In the genomic region with DNA sequence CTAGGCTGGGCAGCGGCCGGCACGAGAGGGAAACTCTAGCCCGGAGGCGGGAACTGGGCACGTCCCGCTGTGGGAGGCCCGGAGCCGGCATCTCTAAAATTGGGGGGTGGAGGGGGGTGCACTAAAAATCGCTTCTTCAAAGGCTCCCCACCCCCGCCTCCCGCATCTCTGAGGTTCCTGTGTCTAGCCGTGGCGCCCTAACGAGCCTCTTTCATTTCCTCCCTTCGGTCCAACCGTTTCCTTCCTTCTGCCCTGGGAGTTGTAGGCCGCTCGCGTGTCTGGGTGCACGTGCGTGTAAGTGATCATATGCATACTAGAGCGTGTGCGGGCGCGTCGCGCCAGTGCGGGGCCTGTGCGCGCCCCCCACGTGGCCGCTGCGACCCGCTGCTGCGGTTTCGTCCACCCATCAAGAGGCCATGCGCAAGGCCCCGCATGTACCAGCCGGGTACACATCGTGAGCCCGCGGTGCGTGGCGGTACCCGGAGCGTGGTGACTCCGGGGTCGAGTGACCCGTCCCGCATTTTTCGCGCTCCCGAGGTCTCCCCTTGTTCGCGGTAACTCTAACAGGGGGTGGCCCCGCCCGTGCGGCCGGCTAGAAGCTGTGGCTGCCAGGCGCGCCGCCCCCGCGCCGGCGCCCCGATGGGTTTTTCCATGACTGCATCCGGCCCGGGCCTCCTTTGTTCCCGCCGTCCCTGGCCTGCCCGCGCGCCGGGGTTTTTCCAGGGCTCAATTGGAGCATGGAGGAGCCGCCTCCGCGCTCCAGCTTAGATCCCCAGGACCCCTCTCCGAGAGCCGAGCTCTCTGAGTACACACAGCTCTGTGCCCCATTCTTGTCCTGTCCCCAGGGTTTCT, we compare ENCODE assay signal across 8 mouse cellular contexts. TPM values are rescaled to one million over a fixed set of nuclear protein-coding genes. Genes with fewer than 3 reads are reported as not detected.
DNase-seq lines count a peak whose midpoint lies in the region; ATAC-seq and TF ChIP-seq lines count a peak whose summit lies in the region.

No protein-coding gene starts in this region.

- H3K27me3 ChIP-seq in MEL (ENCODE audit: control insufficient read depth in 1 of 2, insufficient read depth in 2 of 2, low read length in 2 of 2): no peaks in the 10 kb centered on the region
- H3K27me3 ChIP-seq in hindbrain, embryonic 10.5 days (ENCODE audit: insufficient read depth, poor library complexity, severe bottlenecking): peaks cover 4% of the 10 kb centered on the region; the same call in 1 of the 2 replicates

- H3K36me3 ChIP-seq in MEL (ENCODE audit: control insufficient read depth in 1 of 2, insufficient read depth in 2 of 2, low read length in 2 of 2): peaks cover 0 to 23% of the 10 kb centered on the region in 2 experiments; a peak in 2 of 4 replicates
- no peaks in the 10 kb centered on the region for H3K36me3 ChIP-seq in hindbrain, embryonic 10.5 days

- peak; percentile 65 to 74; a peak in 3 of 4 replicates for TF ChIP-seq POLR2A in MEL (IDR thresholded peaks at IDR 0.05; ENCODE audit: control insufficient read depth in 1 of 2, insufficient read depth in 1 of 2, low read depth in 1 of 2, low read length in 2 of 2, poor library complexity in 1 of 2)

- under 1% methylated on average over 81 of the region's 81 CpGs for WGBS in hindbrain, embryonic 10.5 days

- H3K4me3 ChIP-seq in MEL (ENCODE audit: control insufficient read depth in 1 of 2, insufficient read depth in 1 of 2, low read depth in 2 of 2, low read length in 2 of 2): peak overlapping the region; percentile 58 to 71
- H3K4me3 ChIP-seq in hindbrain, embryonic 10.5 days: peak overlapping the region; percentile 60

- H3K9ac ChIP-seq in MEL (ENCODE audit: control insufficient read depth, low read depth, low read length, poor library complexity, severe bottlenecking): peak overlapping the region; percentile 92

- peak; percentile 41 for ATAC-seq in frontal cortex, adult (ENCODE audit: low TSS enrichment)

- peak; percentile 88 for DNase-seq in MEL (ENCODE audit: low read depth, low spot score)
- peak; percentile 89 for DNase-seq in cerebellum, adult 9-10 months
- DNase-seq in hindbrain, embryonic 10.5 days (ENCODE audit: low spot score): peak; percentile 91
- DNase-seq in layer of hippocampus, postnatal 10 days (ENCODE audit: low spot score in 2 of 2): peak; percentile 84 to 89
- peak; percentile 94 for DNase-seq in lung, postnatal 10 days
- DNase-seq in ovary, postnatal 14 days (ENCODE audit: low spot score): peak; percentile 85
- peak; percentile 91 for DNase-seq in thymus, postnatal 14 days

- H3K9me3 ChIP-seq in MEL (replicated peaks; ENCODE audit: insufficient read depth, low read length): no peaks in the 10 kb centered on the region
- H3K9me3 ChIP-seq in hindbrain, embryonic 10.5 days: no peaks in the 10 kb centered on the region

- peak overlapping the region; percentile 90 for H3K27ac ChIP-seq in MEL (ENCODE audit: control insufficient read depth, low read depth, low read length)
- H3K27ac ChIP-seq in hindbrain, embryonic 10.5 days: peak overlapping the region; percentile 100

- no peak for TF ChIP-seq CTCF in MEL (IDR thresholded peaks at IDR 0.05 in 2 of 3, conservative IDR thresholded peaks at IDR 0.05 in 1 of 3; ENCODE audit: control insufficient read depth in 1 of 3, insufficient read depth in 1 of 3, low read depth in 2 of 3, low read length in 3 of 3, poor library complexity in 1 of 3, severe bottlenecking in 1 of 3)

- H3K4me1 ChIP-seq in MEL (ENCODE audit: control insufficient read depth in 1 of 2, insufficient read depth in 2 of 2, low read length in 2 of 2): peaks cover 7 to 34% of the 10 kb centered on the region in 2 experiments
- peaks cover 66% of the 10 kb centered on the region for H3K4me1 ChIP-seq in hindbrain, embryonic 10.5 days (replicated peaks)

- TF ChIP-seq RAD21 in MEL (IDR thresholded peaks at IDR 0.05; ENCODE audit: low read depth, low read length): no peak

- no peak; a peak in 1 of 4 replicates for TF ChIP-seq EP300 in MEL (IDR thresholded peaks at IDR 0.05; ENCODE audit: low read depth in 1 of 2, low read length in 2 of 2)

- H3K79me2 ChIP-seq in MEL (ENCODE audit: control insufficient read depth, insufficient read depth, low read length, poor library complexity): peaks cover 11% of the 10 kb centered on the region; the same call in 1 of the 2 replicates

TF ChIP-seq in MEL, 35 proteins besides CTCF, POLR2A, EP300 and RAD21:
- TF ChIP-seq SIN3A (IDR thresholded peaks at IDR 0.05; ENCODE audit: low read length): peak; percentile 70
- TF ChIP-seq MEF2A (IDR thresholded peaks at IDR 0.05; ENCODE audit: extremely low read depth, insufficient replicate concordance, low read depth, low read length, poor library complexity, severe bottlenecking): no peak
- no peak for TF ChIP-seq MYB (IDR thresholded peaks at IDR 0.05; ENCODE audit: low read depth, low read length)
- TF ChIP-seq MXI1 (IDR thresholded peaks at IDR 0.05; ENCODE audit: low read depth, low read length): peak; percentile 81; the same call in 1 of the 2 replicates
- TF ChIP-seq UBTF (IDR thresholded peaks at IDR 0.05; ENCODE audit: borderline replicate concordance, insufficient read depth, low read depth, low read length): 0 out of 2 replicates have a peak, but pooled peaks have one; percentile 43
- TF ChIP-seq TCF12 (IDR thresholded peaks at IDR 0.05; ENCODE audit: low read depth, low read length): peak; percentile 45
- no peak for TF ChIP-seq ZKSCAN1 (IDR thresholded peaks at IDR 0.05; ENCODE audit: low read depth, low read length)
- no peak for TF ChIP-seq TAL1 (IDR thresholded peaks at IDR 0.05; ENCODE audit: low read length)
- no peak for TF ChIP-seq CHD2 (IDR thresholded peaks at IDR 0.05; ENCODE audit: low read length)
- TF ChIP-seq POLR2AphosphoS2 (IDR thresholded peaks at IDR 0.05; ENCODE audit: low read length): peak; percentile 39; the same call in 1 of the 2 replicates
- no peak for TF ChIP-seq ZC3H11A (IDR thresholded peaks at IDR 0.05; ENCODE audit: low read depth, low read length)
- TF ChIP-seq ELF1 (IDR thresholded peaks at IDR 0.05; ENCODE audit: low read depth, low read length): 0 out of 2 replicates have a peak, but pooled peaks have one; percentile 18
- peak; percentile 41; the same call in 1 of the 2 replicates for TF ChIP-seq ETS1 (IDR thresholded peaks at IDR 0.05; ENCODE audit: low read depth, low read length)
- TF ChIP-seq MYC (IDR thresholded peaks at IDR 0.05; ENCODE audit: low read depth, low read length): peak; percentile 88
- TF ChIP-seq BHLHE40 (IDR thresholded peaks at IDR 0.05; ENCODE audit: borderline replicate concordance, low read depth, low read length): peak; percentile 83
- TF ChIP-seq USF2 (IDR thresholded peaks at IDR 0.05; ENCODE audit: borderline replicate concordance in 1 of 2, insufficient read depth in 1 of 2, low read depth in 1 of 2, low read length in 2 of 2): no peak
- peak; percentile 43 for TF ChIP-seq NELFE (IDR thresholded peaks at IDR 0.05; ENCODE audit: low read depth, low read length)
- no peak for TF ChIP-seq GATA1 (IDR thresholded peaks at IDR 0.05; ENCODE audit: low read depth, low read length)
- peak; percentile 90 for TF ChIP-seq MAX (IDR thresholded peaks at IDR 0.05; ENCODE audit: low read length)
- TF ChIP-seq GABPA (IDR thresholded peaks at IDR 0.05; ENCODE audit: low read depth, low read length): no peak
- TF ChIP-seq RCOR1 (IDR thresholded peaks at IDR 0.05; ENCODE audit: low read depth, low read length): no peak
- no peak for TF ChIP-seq ZMIZ1 (IDR thresholded peaks at IDR 0.05; ENCODE audit: low read depth, low read length)
- peak; percentile 76; the same call in 1 of the 2 replicates for TF ChIP-seq E2F4 (IDR thresholded peaks at IDR 0.05; ENCODE audit: borderline replicate concordance, low read depth, low read length)
- no peak for TF ChIP-seq ZNF384 (IDR thresholded peaks at IDR 0.05; ENCODE audit: low read depth, low read length)
- no peak for TF ChIP-seq USF1 (IDR thresholded peaks at IDR 0.05; ENCODE audit: low read depth, low read length)
- peak; percentile 67 for TF ChIP-seq HCFC1 (IDR thresholded peaks at IDR 0.05; ENCODE audit: low read depth, low read length)
- TF ChIP-seq MAZ (IDR thresholded peaks at IDR 0.05; ENCODE audit: low read depth, low read length): 0 out of 2 replicates have a peak, but pooled peaks have one; percentile 2
- peak; percentile 29; the same call in 1 of the 2 replicates for TF ChIP-seq CHD1 (IDR thresholded peaks at IDR 0.05; ENCODE audit: low read depth, low read length)
- no peak for TF ChIP-seq SMC3 (IDR thresholded peaks at IDR 0.05; ENCODE audit: low read depth, low read length)
- TF ChIP-seq MAFK (IDR thresholded peaks at IDR 0.05; ENCODE audit: borderline replicate concordance, low read depth, low read length): no peak
- TF ChIP-seq KAT2A (conservative IDR thresholded peaks at IDR 0.05; ENCODE audit: low read depth, low read length): no peak
- peak; percentile 31; the same call in 1 of the 2 replicates for TF ChIP-seq TBP (IDR thresholded peaks at IDR 0.05; ENCODE audit: low read depth, low read length)
- no peak; the same call in none of the 2 replicates for TF ChIP-seq NRF1 (IDR thresholded peaks at IDR 0.05; ENCODE audit: insufficient read depth, low read depth, low read length, poor library complexity, severe bottlenecking)
- TF ChIP-seq POLR2AphosphoS5 (IDR thresholded peaks at IDR 0.05; ENCODE audit: borderline replicate concordance, low read depth, low read length): 0 out of 2 replicates have a peak, but pooled peaks have one; percentile 76
- TF ChIP-seq JUND (IDR thresholded peaks at IDR 0.05; ENCODE audit: low read depth, low read length): no peak

RNA-seq across cellular contexts. Expression of a gene that starts 16.1 kb away (rescaled TPM):
- not detected in 2 replicates for total RNA-seq in MEL (2012; rRNA removed)
- polyA plus RNA-seq in MEL (2012; ENCODE audit: insufficient read depth in 1 of 2, insufficient read length in 2 of 2, low read depth in 1 of 2, low replicate concordance in 2 of 2, missing spikeins in 1 of 2): not detected
- polyA plus RNA-seq in hindbrain, embryonic 10.5 days (2016; fragmentation: Nextera tagmentation; extraction: Ambion mirVana): not detected in 2 replicates
- not detected for total RNA-seq in layer of hippocampus, postnatal 10 days (2021)

RNA-seq across cellular contexts. Expression of a gene that starts 16.2 kb away (rescaled TPM):
- not detected in 2 replicates for total RNA-seq in MEL (2012; rRNA removed)
- not detected for polyA plus RNA-seq in MEL (2012; ENCODE audit: insufficient read depth in 1 of 2, insufficient read length in 2 of 2, low read depth in 1 of 2, low replicate concordance in 2 of 2, missing spikeins in 1 of 2)
- polyA plus RNA-seq in hindbrain, embryonic 10.5 days (2016; fragmentation: Nextera tagmentation; extraction: Ambion mirVana): 0.12 TPM in 1 of 2 replicates, not detected in the other
- total RNA-seq in layer of hippocampus, postnatal 10 days (2021): not detected

Comparison
In these comparisons a context has a peak if more than half of its experiments do, and no peak if none do; other contexts are left out.
1. Peak in every context shown above with its lines: DNase-seq, ATAC-seq, H3K4me3 ChIP-seq and H3K27ac ChIP-seq.